Mouse (Mus musculus) limb, embryonic 14.5 days (tissue): ENCODE measurements around the gene Diaph3. TPM values are rescaled to one million over a fixed set of nuclear protein-coding genes. Genes with fewer than 3 reads are reported as not detected.

Experiments used
- ATAC-seq: fragments of 200-750 bp; cut with Nextera tagmentation; 2 replicates; pipeline ENCODE4 v1.8.0; 2017; ENCODE audit warnings: low read depth, moderate number of reproducible peaks, moderate TSS enrichment; ENCODE audit not compliant: low FRiP score
- DNase-seq: peaks from one replicate; pipeline ENCODE4 v3.0.0-alpha.2; 2015; ENCODE audit warnings: low spot score
- H3K27ac ChIP-seq: fragments of 300-500 bp; sonication (generic); replicated peaks from 2 replicates; pipeline ENCODE4 v1.5.1; 2014; ENCODE audit warnings: low read depth, mild to moderate bottlenecking, low read length, moderate library complexity, mixed read lengths
- H3K27me3 ChIP-seq: fragments of 300-500 bp; sonication (generic); 2 replicates; pipeline ENCODE4 v1.6.1; 2014; ENCODE audit warnings: low read length, mixed read lengths; ENCODE audit not compliant: control insufficient read depth, insufficient read depth
- H3K36me3 ChIP-seq: fragments of 300-500 bp; sonication (generic); 2 replicates; pipeline ENCODE4 v1.6.1; 2014; ENCODE audit warnings: mild to moderate bottlenecking, low read length, moderate library complexity, mixed read lengths; ENCODE audit not compliant: control insufficient read depth, insufficient read depth
- H3K4me1 ChIP-seq: fragments of 300-500 bp; sonication (generic); 2 replicates; pipeline ENCODE4 v1.6.1; 2014; ENCODE audit warnings: antibody characterized with exemption, low read length, mixed read lengths; ENCODE audit not compliant: control insufficient read depth, insufficient read depth
- H3K4me2 ChIP-seq: fragments of 300-500 bp; sonication (generic); replicated peaks from 2 replicates; pipeline ENCODE4 v1.6.1; 2014; ENCODE audit warnings: low read depth, mild to moderate bottlenecking, low read length, moderate library complexity; ENCODE audit not compliant: severe bottlenecking
- H3K4me3 ChIP-seq: fragments of 300-500 bp; sonication (generic); replicated peaks from 2 replicates; pipeline ENCODE4 v1.5.1; 2014; ENCODE audit warnings: low read length
- H3K9ac ChIP-seq: fragments of 300-500 bp; sonication (generic); 2 replicates; pipeline ENCODE4 v1.6.1; 2014; ENCODE audit warnings: mild to moderate bottlenecking, low read depth, low read length, moderate library complexity; ENCODE audit not compliant: severe bottlenecking
- H3K9me3 ChIP-seq: fragments of 300-500 bp; sonication (generic); 2 replicates; pipeline ENCODE4 v1.6.1; 2016; ENCODE audit warnings: low read length; ENCODE audit not compliant: control insufficient read depth
- POLR2A ChIP-seq: fragments of 200-500 bp; IDR thresholded peaks from 2 replicates; pipeline ENCODE4 v1.8.0; 2012; ENCODE audit warnings: inconsistent platforms, mild to moderate bottlenecking, moderate library complexity, borderline replicate concordance; ENCODE audit not compliant: insufficient read depth, insufficient read length; ENCODE audit errors: extremely low read depth
- WGBS: fragments of 180-500 bp; shearing (Covaris S2); extraction: QIAGEN DNeasy Blood & Tissue Kit; methylation state at CpG from one replicate; pipeline ENCODE4 v1.1.7; 2014; 5-methylcytosine and 5-hydroxymethylcytosine counted together
- polyA plus RNA-seq, 2 experiments: library from polyadenylated mRNA; depleted of rRNA in 1 of 2; stranded (reverse) in 1 of 2; unstranded in 1 of 2; fragments of >200 nt; fragmentation: Nextera tagmentation in 1 of 2; extraction: Ambion mirVana in 1 of 2; gene quantifications; 2 replicates each; pipeline versions ENCODE4 v1.2.1 to v1.2.3; 2012 to 2014

The Diaph3 gene
- polyA plus RNA-seq (2012; rRNA removed) (4.5 and 7.3 TPM in 2 replicates), polyA plus RNA-seq (2014; fragmentation: Nextera tagmentation; extraction: Ambion mirVana) (10.5 and 12.4 TPM in 2 replicates)

- peak within 1 kb of the TSS; percentile 70 for H3K9ac ChIP-seq
- 0 out of 2 replicates have a peak, but pooled peaks have one; percentile 19 for TF ChIP-seq POLR2A
- H3K4me1 ChIP-seq, result 0 out of 2 replicates have a peak, but pooled peaks cover 4% of the 10 kb centered on the region
- 0 out of 2 replicates have a peak within 1 kb of the TSS, but pooled peaks have one; percentile 43 for H3K27ac ChIP-seq
- DNase-seq (peak; percentile 96), ATAC-seq (peak; percentile 99)
- peak within 1 kb of the TSS; percentile 72 for H3K4me3 ChIP-seq
- under 1% methylated on average over 43 of the region's 43 CpGs for WGBS
- H3K27me3 ChIP-seq, result no peaks in the 10 kb centered on the region
- H3K4me2 ChIP-seq, result peak within 1 kb of the TSS; percentile 88
- no peaks in the 10 kb centered on the region for H3K36me3 ChIP-seq
- H3K9me3 ChIP-seq, result no peaks in the 10 kb centered on the region
Measured at GRCm38 (mm10) chr14:87140963-87141486, at the start of gene Diaph3. Diaph3 (minus strand) TSS chr14:87141235.

GRCm38 (mm10) chr14:87190685-87191084 is 49.6 kb upstream of the Diaph3 start:
- no peak overlapping the region for H3K27ac ChIP-seq
- no peak overlapping the region for H3K9ac ChIP-seq
- no peak overlapping the region for H3K4me3 ChIP-seq
- DNase-seq (no peak), ATAC-seq (no peak)
- no peaks in the 10 kb centered on the region for H3K36me3 ChIP-seq
- H3K27me3 ChIP-seq, result no peaks in the 10 kb centered on the region
- H3K4me1 ChIP-seq, result no peaks in the 10 kb centered on the region
- WGBS, result 78% methylated on average over 4 of the region's 4 CpGs
- H3K4me2 ChIP-seq, result no peak overlapping the region
- TF ChIP-seq POLR2A, result no peak
- H3K9me3 ChIP-seq, result no peaks in the 10 kb centered on the region

DNA sequence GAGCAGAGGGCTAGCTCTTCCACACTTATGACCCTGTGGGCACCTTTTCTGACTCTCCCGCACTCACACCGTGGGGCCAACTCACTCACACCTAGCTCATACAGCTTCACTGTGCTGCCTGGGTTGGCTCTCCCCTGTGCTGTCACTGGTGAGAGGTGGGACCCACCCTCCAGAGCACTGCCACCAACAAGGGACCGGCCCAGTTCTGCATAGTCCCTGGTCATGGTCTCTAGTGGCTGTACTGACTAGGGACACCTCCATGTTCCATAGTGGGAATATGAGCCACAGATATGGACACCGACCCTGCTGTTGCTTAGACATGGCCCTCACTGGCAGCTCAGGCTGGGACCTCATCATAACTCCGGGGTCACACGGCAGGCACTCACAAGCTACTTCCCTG is 30.5 kb upstream of the Diaph3 start:
- Histone ChIP-seq H3K4me1 (no peaks in the 10 kb centered on the region), H3K36me3 (no peaks in the 10 kb centered on the region), H3K4me2 (no peak overlapping the region), H3K9me3 (no peaks in the 10 kb centered on the region), H3K9ac (no peak overlapping the region), H3K27ac (no peak overlapping the region), H3K4me3 (no peak overlapping the region), H3K27me3 (no peaks in the 10 kb centered on the region)
- ATAC-seq, result no peak
- 86% methylated on average over 6 of the region's 6 CpGs for WGBS
- no peak for DNase-seq
- no peak for TF ChIP-seq POLR2A

GRCm38 (mm10) chr14:87169151-87169550 is 28.1 kb upstream of the Diaph3 start:
- H3K4me1 ChIP-seq, result no peaks in the 10 kb centered on the region
- no peak overlapping the region for H3K4me2 ChIP-seq
- no peak for TF ChIP-seq POLR2A
- no peaks in the 10 kb centered on the region for H3K9me3 ChIP-seq
- no peaks in the 10 kb centered on the region for H3K36me3 ChIP-seq
- 69% methylated on average over 1 of the region's 1 CpGs for WGBS
- H3K27ac ChIP-seq, result no peak overlapping the region
- DNase-seq (no peak), ATAC-seq (no peak)
- H3K9ac ChIP-seq, result no peak overlapping the region
- no peaks in the 10 kb centered on the region for H3K27me3 ChIP-seq
- H3K4me3 ChIP-seq, result no peak overlapping the region

- H3K4me1 ChIP-seq, result no peaks in the 10 kb centered on the region
- ATAC-seq (no peak), DNase-seq (no peak)
- H3K4me3 ChIP-seq, result no peak overlapping the region
- H3K9me3 ChIP-seq, result no peaks in the 10 kb centered on the region
- no peak overlapping the region for H3K9ac ChIP-seq
- no peak for TF ChIP-seq POLR2A
- H3K27me3 ChIP-seq, result no peaks in the 10 kb centered on the region
- H3K36me3 ChIP-seq, result no peaks in the 10 kb centered on the region
- no peak overlapping the region for H3K27ac ChIP-seq
- 83% methylated on average over 9 of the region's 9 CpGs for WGBS
- H3K4me2 ChIP-seq, result no peak overlapping the region
Measured at GRCm38 (mm10) chr14:87155621-87156238, 14.7 kb upstream of the Diaph3 start.
